ENCODE assay signal across 32 mouse cellular contexts in genomic region chr2:153533981-153534380, GRCm38 (mm10). TPM values are rescaled to one million over a fixed set of nuclear protein-coding genes. Genes with fewer than 3 reads are reported as not detected.
"Had no signal": no experiment of that assay in that cellular context is flagged by ENCODE, and none has a peak within 500 bp of the region (broad histone marks: within the 10 kb centered on the region; RNA-seq: fewer than 3 reads in every experiment).

No protein-coding gene starts in this region.

- H3K9me3 ChIP-seq: limb, embryonic 10.5 days; limb, embryonic 13.5 days; liver, embryonic 15.5 days; midbrain, embryonic 10.5 days; midbrain, embryonic 13.5 days; neural tube, embryonic 13.5 days; stomach, embryonic 15.5 days had no signal

- H3K27ac ChIP-seq: limb, embryonic 10.5 days; limb, embryonic 13.5 days; liver, embryonic 15.5 days; midbrain, embryonic 10.5 days; midbrain, embryonic 13.5 days; neural tube, embryonic 13.5 days; stomach, embryonic 15.5 days had no signal

- H3K36me3 ChIP-seq: limb, embryonic 10.5 days; limb, embryonic 13.5 days; liver, embryonic 15.5 days; midbrain, embryonic 10.5 days; midbrain, embryonic 13.5 days; neural tube, embryonic 13.5 days; stomach, embryonic 15.5 days had no signal

- H3K4me2 ChIP-seq: limb, embryonic 13.5 days; liver, embryonic 15.5 days; midbrain, embryonic 13.5 days; neural tube, embryonic 13.5 days; stomach, embryonic 15.5 days had no signal

- DNase-seq: kidney, adult 2 months; kidney, postnatal 10 days; kidney, postnatal 4 days; layer of hippocampus, postnatal 36 days; lung, adult 2 months; lung, postnatal 36 days; retina, postnatal 1 day; right cerebral cortex, postnatal 25 days; spleen, adult 18-20 months; thymus, postnatal 25 days had no signal

- H3K9ac ChIP-seq: limb, embryonic 13.5 days; liver, embryonic 15.5 days; midbrain, embryonic 13.5 days; neural tube, embryonic 13.5 days; stomach, embryonic 15.5 days had no signal

- H3K4me3 ChIP-seq: limb, embryonic 10.5 days; limb, embryonic 13.5 days; liver, embryonic 15.5 days; megakaryocyte, embryonic 14.5 days; midbrain, embryonic 10.5 days; midbrain, embryonic 13.5 days; myocyte; neural tube, embryonic 13.5 days; stomach, embryonic 15.5 days had no signal

- ATAC-seq: intestine, embryonic 16.5 days; midbrain, embryonic 13.5 days; midbrain, embryonic 16.5 days had no signal

RNA-seq across cellular contexts. Expression of gene 4930404H24Rik, which starts 41.4 kb away (rescaled TPM):
- total RNA-seq: layer of hippocampus, adult 18-20 months; layer of hippocampus, postnatal 10 days; layer of hippocampus, postnatal 36 days; left cerebral cortex, adult 8-10 months; left cerebral cortex, postnatal 25 days; liver, adult 2 months; monocyte, adult 5-6 weeks; neutrophil, adult 5-6 weeks had no signal
- polyA plus RNA-seq: intestine, embryonic 16.5 days; kidney, adult 2 months; kidney, embryonic 14.5 days; limb, embryonic 10.5 days; limb, embryonic 13.5 days; liver, adult 2 months; liver, embryonic 15.5 days; lung, adult 2 months; lung, embryonic 16.5 days; midbrain, embryonic 10.5 days; midbrain, embryonic 13.5 days; midbrain, embryonic 16.5 days; myocyte; neural tube, embryonic 13.5 days; stomach, embryonic 15.5 days; thymus, postnatal 0 days; urinary bladder, adult 2 months had no signal
